Mouse (Mus musculus) heart, adult 2 months (tissue): ENCODE data around the gene Lgmn.

Source experiments
- CTCF ChIP-seq: fragments of 200-600 bp; IDR thresholded peaks from 2 replicates; pipeline ENCODE4 v1.8.1; 2022; ENCODE audit warnings: antibody characterized with exemption, mild to moderate bottlenecking, moderate library complexity
- EP300 ChIP-seq: fragments of 200-500 bp; IDR thresholded peaks from 2 replicates; pipeline ENCODE4 v1.6.1; 2011; ENCODE audit warnings: low read depth, low read length, control low read depth; ENCODE audit not compliant: insufficient read depth
- POLR2A ChIP-seq: fragments of 200-500 bp; IDR thresholded peaks from 2 replicates; pipeline ENCODE4 v1.6.1; 2011; ENCODE audit warnings: mild to moderate bottlenecking, low read depth, low read length, control low read depth; ENCODE audit not compliant: insufficient read depth

DNA sequence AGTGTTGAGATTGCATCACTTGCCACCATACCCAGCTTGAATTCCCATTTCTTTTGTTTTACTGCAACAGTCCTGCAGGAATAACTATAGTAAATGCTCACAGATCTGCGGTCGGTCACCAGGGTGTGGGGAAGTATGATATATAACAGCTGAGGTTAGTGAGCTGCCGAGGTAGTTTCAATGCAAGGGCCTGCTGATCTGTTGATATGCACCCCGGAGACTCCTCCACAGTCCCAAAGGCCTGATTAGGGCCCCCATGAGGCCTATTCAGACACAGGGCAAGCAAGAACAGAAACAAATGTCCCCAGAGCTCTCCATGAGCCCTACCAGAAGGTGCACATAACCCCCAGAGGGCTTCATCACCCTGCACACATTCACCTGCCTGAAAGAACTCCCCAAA lies 9.4 kb downstream of the Lgmn start:
- TF ChIP-seq EP300: no peak
- no peak for TF ChIP-seq CTCF
- TF ChIP-seq POLR2A: no peak
